Mouse (Mus musculus) hematopoietic stem cell, adult 5-6 weeks (primary cell): ENCODE measurements around the gene D930048N14Rik. TPM values are rescaled to one million over a fixed set of nuclear protein-coding genes. Genes with fewer than 3 reads are reported as not detected.
"Not testable (repeated sequence)": the region's sequence is repeated elsewhere in the genome, so short reads cannot be mapped to it uniquely, and the experiment has no call there.

Experiments
- ATAC-seq, 2 experiments: fragments of 125-278 bp in 1 of 2; replicated peaks in 1 of 2; 2 replicates each; pipeline ENCODE4 v1.8.0; 2016 to 2017; ENCODE audit warnings: inconsistent platforms in 2 of 2, mild to moderate bottlenecking in 2 of 2, moderate number of reproducible peaks in 2 of 2, low read depth in 1 of 2, moderate TSS enrichment in 1 of 2; ENCODE audit not compliant: low FRiP score in 2 of 2, poor library complexity in 2 of 2, severe bottlenecking in 2 of 2, insufficient read depth in 1 of 2, low TSS enrichment in 1 of 2
- total RNA-seq: library from RNA; stranded (forward); fragments of 172-1452, 232-1000 nt; gene quantifications from 2 replicates; pipeline ENCODE4 v1.2.3, GENCODE M21; 2017

D930048N14Rik gene
- total RNA-seq, 1 experiment from 2014 or later = not detected

GRCm38 (mm10) chr11:51622971-51623491 is 27.7 kb upstream of the D930048N14Rik start:
- ATAC-seq = no peak

DNA sequence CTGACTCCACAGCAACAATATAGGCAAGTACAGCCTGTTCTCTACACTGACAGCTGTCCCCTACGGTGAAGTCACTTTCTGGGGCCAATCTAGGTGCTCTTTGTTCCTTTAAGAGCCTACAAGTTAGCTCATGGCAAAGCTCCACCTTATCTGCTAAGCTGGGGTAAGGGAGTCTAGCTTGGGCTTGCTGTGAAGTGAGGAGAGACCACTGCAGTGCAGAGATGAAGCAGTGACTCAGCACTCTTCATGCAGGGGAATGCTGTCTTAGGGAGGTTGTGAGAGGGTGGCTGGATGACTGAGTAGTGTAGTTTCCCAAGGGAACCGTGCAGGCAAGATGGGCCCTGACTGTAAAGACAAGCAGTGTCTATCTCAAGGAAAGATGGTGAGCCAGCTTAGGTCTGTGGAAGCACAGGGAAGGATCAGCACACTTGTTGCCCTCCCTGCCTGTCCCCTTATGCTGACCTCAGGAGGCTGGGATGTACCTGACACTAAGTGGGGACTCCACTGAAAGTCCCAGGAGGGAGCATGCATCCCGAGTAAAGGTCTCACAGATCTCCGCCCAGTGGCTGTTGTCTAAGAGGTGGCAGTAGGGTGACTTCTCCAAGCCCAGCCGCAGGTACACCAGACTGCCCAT is 25.4 kb upstream of the D930048N14Rik start:
- no peak for ATAC-seq

GRCm38 (mm10) chr11:51627425-51627824 is 23.3 kb upstream of the D930048N14Rik start:
- ATAC-seq = no peak

GRCm38 (mm10) chr11:51627907-51628306 is 22.8 kb upstream of the D930048N14Rik start:
- no peak for ATAC-seq

- ATAC-seq = no peak
Observed at GRCm38 (mm10) chr11:51629651-51630314, 21.0 kb upstream of the D930048N14Rik start.

DNA sequence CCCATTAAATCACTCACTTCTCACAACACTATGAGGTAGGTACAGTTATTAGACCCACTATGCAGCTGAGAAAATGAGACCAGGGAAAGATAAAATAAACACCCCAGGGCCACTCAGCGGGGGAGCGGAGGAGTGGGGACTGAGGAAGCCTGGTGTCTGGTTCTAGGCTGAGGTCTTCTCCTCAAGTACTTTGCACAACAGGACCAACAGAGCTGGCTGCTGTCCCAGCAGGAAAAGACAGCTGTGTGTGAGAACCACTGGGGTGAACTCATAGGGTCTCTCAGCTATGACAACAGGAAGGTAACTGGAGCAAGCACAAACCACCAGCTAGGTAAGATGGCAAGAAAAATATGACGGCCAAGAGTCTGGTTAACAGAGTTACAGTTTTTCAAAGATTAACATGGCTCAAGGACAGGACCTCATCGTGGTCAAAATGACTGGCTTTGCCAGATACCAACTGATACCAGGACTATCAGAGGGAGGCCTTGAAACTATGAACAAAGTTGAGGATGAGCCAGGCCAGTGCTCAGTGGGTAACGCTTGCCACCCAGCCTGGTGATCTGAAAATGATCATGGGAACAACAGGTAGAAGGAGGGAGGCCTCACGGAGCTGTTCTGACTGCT is 18.5 kb upstream of the D930048N14Rik start:
- ATAC-seq = peak; percentile 15 to 22; a peak in 2 of 4 replicates

DNA sequence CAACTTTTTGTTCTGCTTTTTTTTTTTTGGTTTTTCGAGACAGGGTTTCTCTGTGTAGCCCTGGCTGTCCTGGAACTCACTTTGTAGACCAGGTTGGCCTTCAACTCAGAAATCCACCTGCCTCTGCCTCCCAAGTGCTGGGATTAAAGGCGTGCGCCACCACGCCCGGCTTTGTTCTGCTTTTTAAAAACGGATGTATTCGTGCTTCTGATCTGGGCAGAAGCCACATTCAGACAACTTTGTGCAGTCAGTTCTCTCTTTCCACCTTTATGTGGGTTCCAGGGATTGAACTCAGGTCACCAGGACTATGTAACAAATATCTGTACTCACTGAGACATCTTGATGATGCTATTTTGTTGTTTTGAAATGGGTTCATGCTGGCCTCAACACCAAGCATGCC is 17.6 kb upstream of the D930048N14Rik start:
- not testable (repeated sequence) for ATAC-seq

DNA sequence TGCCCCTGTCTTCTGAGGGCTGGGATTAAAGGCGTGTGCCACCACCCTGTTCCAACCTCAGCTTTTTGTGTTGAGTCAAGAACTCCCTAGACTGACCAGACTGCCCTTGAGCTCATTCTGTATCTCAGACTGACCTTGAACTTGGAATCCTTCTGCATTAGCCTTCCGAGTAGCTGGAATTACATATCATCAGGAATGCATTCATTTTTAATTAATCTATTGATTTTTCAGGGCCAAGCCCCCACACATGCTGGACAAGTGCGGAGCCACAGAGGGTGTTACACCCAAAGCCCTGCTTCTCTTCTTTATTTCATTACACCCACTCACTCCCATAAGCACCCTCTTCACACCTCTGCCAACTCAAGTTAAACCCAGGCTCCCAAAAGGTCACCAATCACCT is 17.0 kb upstream of the D930048N14Rik start:
- ATAC-seq = no peak

GRCm38 (mm10) chr11:51635127-51635524 is 15.6 kb upstream of the D930048N14Rik start:
- no peak for ATAC-seq

DNA sequence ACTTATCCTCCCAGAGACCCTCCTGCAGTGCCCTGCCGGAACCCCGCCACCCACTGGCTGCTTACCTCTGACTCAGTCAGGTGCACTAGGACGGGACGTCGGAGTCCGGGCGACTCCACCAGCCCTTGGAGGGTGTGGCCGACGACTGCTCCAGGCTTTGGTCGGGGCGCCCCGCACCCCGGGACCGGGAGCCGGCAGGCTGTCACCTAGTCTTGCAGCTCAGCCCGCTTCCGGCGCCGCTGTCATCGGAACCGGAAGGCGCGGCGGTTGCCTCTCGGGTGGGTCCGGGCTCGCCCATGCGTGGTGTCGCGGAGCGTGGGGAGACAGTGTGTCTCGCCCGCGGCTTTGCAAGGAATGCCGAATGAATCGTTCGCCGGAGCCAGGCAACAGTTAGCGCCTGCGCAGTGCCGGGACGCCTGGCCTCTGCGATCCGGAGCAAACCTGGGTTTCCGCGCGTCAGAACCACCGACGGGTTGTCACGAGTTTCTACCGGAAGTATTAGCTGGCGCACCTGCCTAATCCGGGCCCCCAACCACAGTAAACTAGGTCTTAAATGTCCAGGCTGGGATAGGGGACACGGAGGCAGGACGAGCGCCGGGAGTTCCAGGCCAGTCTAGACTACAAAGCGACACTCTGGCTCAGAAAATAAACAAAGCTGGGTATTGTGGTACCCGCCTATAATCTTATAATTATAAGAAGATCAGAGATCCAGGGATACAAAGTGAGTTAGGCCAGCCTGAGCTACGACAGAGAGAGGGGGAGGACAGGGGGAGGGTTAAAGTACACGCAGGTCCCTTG is 15.0 kb upstream of the D930048N14Rik start, which contains the start of gene Rmnd5b:
Rmnd5b (minus strand) TSS at position 372 of the 798 bp plus-strand sequence.
- peak; percentile 13 to 47; a peak in 3 of 4 replicates for ATAC-seq

DNA sequence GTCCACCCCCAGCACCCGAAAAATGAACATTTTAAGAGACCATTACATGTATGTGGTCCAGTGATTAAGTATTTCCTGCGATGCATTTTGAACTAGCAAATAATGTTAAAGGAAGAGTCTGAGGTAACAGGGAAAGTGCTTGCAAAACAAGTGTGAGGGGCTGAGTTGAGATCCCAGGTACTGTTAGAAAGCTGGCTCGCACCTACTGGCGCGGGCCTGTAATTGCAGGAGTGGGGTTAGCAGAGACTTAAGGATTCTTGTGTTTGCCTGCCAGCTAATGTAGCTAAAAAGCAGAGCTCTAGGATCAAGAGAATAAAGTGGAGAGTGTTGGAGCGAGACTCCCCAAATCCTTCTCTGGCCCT is 14.4 kb upstream of the D930048N14Rik start:
- peak; percentile 25 to 38; a peak in 3 of 4 replicates for ATAC-seq

GRCm38 (mm10) chr11:51637971-51638414 is 12.8 kb upstream of the D930048N14Rik start:
- peak; percentile 86 to 87 for ATAC-seq

- ATAC-seq = no peak
Observed at GRCm38 (mm10) chr11:51638497-51638896, 12.3 kb upstream of the D930048N14Rik start.

DNA sequence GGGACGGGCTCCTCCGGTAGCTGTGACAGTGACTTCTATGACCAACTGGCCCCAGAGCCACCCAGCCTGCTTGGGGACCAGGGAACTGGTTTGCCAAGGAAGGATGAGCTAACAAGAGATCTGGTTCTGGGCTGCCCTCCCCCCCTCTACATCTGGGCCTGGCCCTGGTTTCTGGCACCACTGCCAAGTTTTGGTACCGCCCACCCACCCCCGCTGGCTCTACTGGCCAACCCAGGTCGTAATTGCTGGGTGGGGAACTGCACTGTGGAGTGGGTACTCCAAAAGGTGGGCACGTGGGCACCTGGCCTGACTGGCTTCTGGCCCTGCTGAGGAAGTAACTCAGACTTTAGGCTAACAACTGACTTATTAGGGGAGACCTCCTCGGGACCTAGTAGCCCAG is 10.0 kb upstream of the D930048N14Rik start:
- no peak for ATAC-seq

GRCm38 (mm10) chr11:51643202-51643601 is 7.6 kb upstream of the D930048N14Rik start:
- no peak for ATAC-seq

- ATAC-seq = peak; percentile 29 to 38; a peak in 1 of 4 replicates
Observed at GRCm38 (mm10) chr11:51643761-51644160, 7.0 kb upstream of the D930048N14Rik start.

DNA sequence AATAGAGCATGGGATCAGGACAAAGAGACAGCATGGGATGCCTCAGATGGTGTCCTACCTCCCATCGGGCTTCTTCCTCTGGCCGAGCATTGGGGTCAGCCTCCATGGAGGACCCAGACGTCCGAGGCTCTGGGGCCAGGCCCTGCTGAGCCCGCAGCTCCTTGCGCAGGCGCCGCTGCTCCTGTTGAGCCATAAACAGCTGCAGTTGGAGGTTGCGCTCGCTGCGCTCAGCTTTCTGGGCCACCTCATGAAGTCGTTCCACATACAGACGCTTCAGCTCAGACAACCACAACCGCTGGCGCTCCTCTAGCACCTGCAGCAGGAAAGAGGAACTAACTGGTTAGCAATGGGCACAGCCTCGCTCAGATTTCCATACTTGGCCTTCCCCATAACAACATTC is 6.5 kb upstream of the D930048N14Rik start:
- peak; percentile 88 to 90 for ATAC-seq
